Mouse (Mus musculus) heart, adult 2 months (tissue): ENCODE data around the gene Tspan11.

Experiments
- CTCF ChIP-seq: fragments of 200-600 bp; IDR thresholded peaks from 2 replicates; pipeline ENCODE4 v1.8.1; 2022; ENCODE audit warnings: antibody characterized with exemption, mild to moderate bottlenecking, moderate library complexity
- EP300 ChIP-seq: fragments of 200-500 bp; IDR thresholded peaks from 2 replicates; pipeline ENCODE4 v1.6.1; 2011; ENCODE audit warnings: low read depth, low read length, control low read depth; ENCODE audit not compliant: insufficient read depth
- POLR2A ChIP-seq: fragments of 200-500 bp; IDR thresholded peaks from 2 replicates; pipeline ENCODE4 v1.6.1; 2011; ENCODE audit warnings: mild to moderate bottlenecking, low read depth, low read length, control low read depth; ENCODE audit not compliant: insufficient read depth

GRCm38 (mm10) chr6:127965497-127965896 is 78.1 kb downstream of the Tspan11 start:
- TF ChIP-seq CTCF (peak; percentile 41), POLR2A (no peak), EP300 (no peak)
